Mouse (Mus musculus) ES-E14 (cell line): Measurements from ENCODE around the gene BC017158. TPM values are rescaled to one million over a fixed set of nuclear protein-coding genes. Genes with fewer than 3 reads are reported as not detected.

Experiments used
- DNase-seq: peaks from one replicate; pipeline ENCODE4 v3.0.0-alpha.2; 2013; ENCODE audit warnings: low read depth, low spot score
- H3K27ac ChIP-seq: 2 replicates; pipeline ENCODE4 v1.5.1; 2012; ENCODE audit warnings: low read depth, mild to moderate bottlenecking, low read length, moderate library complexity, mixed read lengths; ENCODE audit not compliant: poor library complexity, insufficient read depth, severe bottlenecking
- H3K36me3 ChIP-seq: 2 replicates; pipeline ENCODE4 v1.6.1; 2012; ENCODE audit warnings: mild to moderate bottlenecking, low read length, moderate library complexity, mixed read lengths; ENCODE audit not compliant: control insufficient read depth, poor library complexity, insufficient read depth, severe bottlenecking
- H3K4me1 ChIP-seq, 2 experiments: fragments of 150-350 bp in 1 of 2; sonication (generic) in 1 of 2; 2 replicates each; pipeline ENCODE4 v1.6.1; 2012; ENCODE audit warnings: low read length in 2 of 2, mild to moderate bottlenecking in 1 of 2, mixed read lengths in 1 of 2; ENCODE audit not compliant: control insufficient read depth in 2 of 2, insufficient read depth in 2 of 2, poor library complexity in 1 of 2
- H3K4me3 ChIP-seq, 2 experiments: fragments of 150-350 bp in 1 of 2; sonication (generic) in 1 of 2; 2 replicates each; pipeline ENCODE4 v1.5.1; 2012; ENCODE audit warnings: low read length in 2 of 2, low read depth in 1 of 2, mild to moderate bottlenecking in 1 of 2, mixed read lengths in 1 of 2; ENCODE audit not compliant: insufficient read depth in 1 of 2, poor library complexity in 1 of 2, severe bottlenecking in 1 of 2
- H3K9ac ChIP-seq: 2 replicates; pipeline ENCODE4 v1.6.1; 2012; ENCODE audit warnings: low read depth, mild to moderate bottlenecking, low read length, mixed read lengths; ENCODE audit not compliant: poor library complexity, insufficient read depth, severe bottlenecking
- H3K9me3 ChIP-seq: fragments of 150-350 bp; sonication (generic); 2 replicates; pipeline ENCODE4 v1.6.1; 2012; ENCODE audit warnings: low read depth, mild to moderate bottlenecking, low read length; ENCODE audit not compliant: control insufficient read depth, insufficient read depth
- CHD2 ChIP-seq: IDR thresholded peaks from 2 replicates; pipeline ENCODE4 v1.6.1; 2014; ENCODE audit warnings: mild to moderate bottlenecking, low read depth, low read length, inconsistent platforms
- HCFC1 ChIP-seq: IDR thresholded peaks from 2 replicates; pipeline ENCODE4 v1.6.1; 2012; ENCODE audit warnings: low read length, inconsistent platforms, borderline replicate concordance; ENCODE audit not compliant: insufficient read depth
- MAFK ChIP-seq: IDR thresholded peaks from 2 replicates; pipeline ENCODE4 v1.6.1; 2014; ENCODE audit warnings: mild to moderate bottlenecking, low read depth, low read length, inconsistent platforms; ENCODE audit not compliant: insufficient read depth
- ZC3H11A ChIP-seq: IDR thresholded peaks from 2 replicates; pipeline ENCODE4 v1.6.1; 2012; ENCODE audit warnings: low read depth, mild to moderate bottlenecking, inconsistent platforms, low read length, borderline replicate concordance
- ZNF384 ChIP-seq: IDR thresholded peaks from 2 replicates; pipeline ENCODE4 v1.6.1; 2012; ENCODE audit warnings: low read depth, low read length, inconsistent platforms
- in situ Hi-C, 2 experiments: fragments of 600-800 bp; cut with MboI; formaldehyde crosslinking; loops; one replicate each; pipeline ENCODE4 v1.15.1; 2025; ENCODE audit warnings: low sequenced_read_pairs in 2 of 2, inconsistent platforms in 1 of 2; ENCODE audit not compliant: unreplicated experiment in 2 of 2
- total RNA-seq: library from RNA; depleted of rRNA; stranded (reverse); fragments of 300-350 nt; gene quantifications from 2 replicates; pipeline ENCODE4 v1.2.3, GENCODE M21; 2012

BC017158 gene
- total RNA-seq, 1 experiment = 18.6 TPM

- Histone ChIP-seq H3K4me3 (no peak within 1 kb of the TSS), H3K9ac (no peak within 1 kb of the TSS), H3K27ac (no peak within 1 kb of the TSS), H3K36me3 (no peaks in the 10 kb centered on the region), H3K9me3 (no peaks in the 10 kb centered on the region), H3K4me1 (peaks cover 0 to 12% of the 10 kb centered on the region in 2 experiments; a peak in 1 of 4 replicates)
- in situ Hi-C loops = no loop called here
- TF ChIP-seq ZNF384 = no peak
- no peak for TF ChIP-seq MAFK
- no peak for TF ChIP-seq CHD2
- no peak for TF ChIP-seq HCFC1
- no peak for TF ChIP-seq ZC3H11A
- DNase-seq = no peak
Observed at GRCm38 (mm10) chr7:128265411-128265810, 32.6 kb downstream of the BC017158 start, which contains the start of gene Slc5a2. Gene Slc5a2, plus strand, starts transcription at chr7:128265657.

- H3K9ac ChIP-seq = no peak overlapping the region
- in situ Hi-C loops = no loop called here
- no peak for DNase-seq
Observed at GRCm38 (mm10) chr7:128256783-128257334, 41.1 kb downstream of the BC017158 start.

GRCm38 (mm10) chr7:128255757-128256156 is 42.2 kb downstream of the BC017158 start:
- no peak for DNase-seq
- TF ChIP-seq CHD2 (no peak), HCFC1 (no peak), ZNF384 (no peak), MAFK (no peak), ZC3H11A (no peak)
- Histone ChIP-seq H3K4me1 (peaks cover 0 to 11% of the 10 kb centered on the region in 2 experiments; a peak in 1 of 4 replicates), H3K27ac (no peak overlapping the region), H3K9me3 (no peaks in the 10 kb centered on the region), H3K36me3 (no peaks in the 10 kb centered on the region), H3K4me3 (no peak overlapping the region), H3K9ac (no peak overlapping the region)
- in situ Hi-C loops = no loop called here

More at GRCm38 (mm10) chr7:128256783-128257334, 41.1 kb downstream of the BC017158 start:
- Histone ChIP-seq H3K4me1 (peaks cover 0 to 11% of the 10 kb centered on the region in 2 experiments; a peak in 1 of 4 replicates), H3K4me3 (no peak overlapping the region), H3K9me3 (no peaks in the 10 kb centered on the region), H3K36me3 (no peaks in the 10 kb centered on the region), H3K27ac (no peak overlapping the region)
- TF ChIP-seq ZNF384 (no peak), HCFC1 (no peak), MAFK (no peak), CHD2 (no peak), ZC3H11A (no peak)

- Histone ChIP-seq H3K27ac (no peak overlapping the region), H3K9me3 (no peaks in the 10 kb centered on the region), H3K4me1 (peaks cover 0 to 11% of the 10 kb centered on the region in 2 experiments; a peak in 1 of 4 replicates), H3K4me3 (no peak overlapping the region), H3K36me3 (no peaks in the 10 kb centered on the region), H3K9ac (no peak overlapping the region)
- no peak for DNase-seq
- TF ChIP-seq CHD2 (no peak), ZC3H11A (no peak), ZNF384 (no peak), MAFK (no peak), HCFC1 (no peak)
- in situ Hi-C loops = no loop called here
Observed at GRCm38 (mm10) chr7:128254978-128255377, 43.0 kb downstream of the BC017158 start.
